Mouse (Mus musculus) gastrocnemius, postnatal 14 days (tissue): ENCODE results near the gene Cdc20b. TPM values are rescaled to one million over a fixed set of nuclear protein-coding genes. Genes with fewer than 3 reads are reported as not detected.
"Not testable (repeated sequence)": the region's sequence is repeated elsewhere in the genome, so short reads cannot be mapped to it uniquely, and the experiment has no call there.

Source experiments
- DNase-seq: peaks from one replicate; pipeline ENCODE4 v3.0.0; 2021; ENCODE audit warnings: mixed read lengths
- intact Hi-C: fragments of 180-260 bp; cut with DNase I; formaldehyde crosslinking; loops from one replicate; pipeline ENCODE4 v1.15.1; 2025; ENCODE audit warnings: low total_unique reads
- long read RNA-seq, 2 experiments: library from polyadenylated mRNA; stranded (forward); transcript quantifications; one replicate each; pipeline ENCODE4 v2.0.0; 2021
- total RNA-seq, 2 experiments: library from RNA; stranded (reverse); gene quantifications; 2 replicates each; pipeline ENCODE4 v1.2.3; 2021

Gene Cdc20b
- not detected for total RNA-seq
- long read RNA-seq, experiment 1, result 0 reads
- long read RNA-seq, experiment 2, result 0 reads

- peak; percentile 38 for DNase-seq
- intact Hi-C loops, result no loop called here
These were observed at the start of gene Cdc20b for GRCm38 (mm10) chr13:113034950-113035421. Gene Cdc20b (plus strand): TSS chr13:113035111.

- intact Hi-C loops, result no loop called here
- no peak for DNase-seq
These were observed 49.1 kb upstream of the Cdc20b start for GRCm38 (mm10) chr13:112985605-112986450.

GRCm38 (mm10) chr13:112986451-112986950 is 48.4 kb upstream of the Cdc20b start:
- DNase-seq, result no peak
- intact Hi-C loops, result no loop called here

- intact Hi-C loops, result no loop called here
These were observed 47.4 kb upstream of the Cdc20b start, which contains the start of gene Ccno for GRCm38 (mm10) chr13:112987532-112987943. Gene Ccno (plus strand): TSS chr13:112987802.

GRCm38 (mm10) chr13:112987991-112988390 is 46.9 kb upstream of the Cdc20b start:
- intact Hi-C loops, result no loop called here
- DNase-seq, result no peak

More at GRCm38 (mm10) chr13:112987532-112987943, 47.4 kb upstream of the Cdc20b start, which contains the start of gene Ccno:
- peak; percentile 94 for DNase-seq

- DNase-seq, result no peak
- intact Hi-C loops, result no loop called here
These were observed 46.0 kb upstream of the Cdc20b start for GRCm38 (mm10) chr13:112988866-112989265.

GRCm38 (mm10) chr13:112989541-112989940 is 45.4 kb upstream of the Cdc20b start:
- intact Hi-C loops, result no loop called here
- DNase-seq, result no peak

- no peak for DNase-seq
- intact Hi-C loops, result no loop called here
These were observed 44.6 kb upstream of the Cdc20b start for GRCm38 (mm10) chr13:112990346-112990745.

- no peak for DNase-seq
- intact Hi-C loops, result no loop called here
These were observed 41.3 kb upstream of the Cdc20b start, which contains the start of gene Mcidas for GRCm38 (mm10) chr13:112993531-112994152. Gene Mcidas (plus strand): TSS chr13:112993845.

GRCm38 (mm10) chr13:112994191-112994590 is 40.7 kb upstream of the Cdc20b start:
- no peak for DNase-seq
- intact Hi-C loops, result no loop called here

- no peak for DNase-seq
- intact Hi-C loops, result no loop called here
These were observed 38.5 kb upstream of the Cdc20b start for GRCm38 (mm10) chr13:112996407-112996806.

GRCm38 (mm10) chr13:112997369-112997768 is 37.5 kb upstream of the Cdc20b start:
- intact Hi-C loops, result no loop called here

GRCm38 (mm10) chr13:112998427-112999201 is 36.3 kb upstream of the Cdc20b start:
- intact Hi-C loops, result no loop called here
- DNase-seq, result peak; percentile 7

More at GRCm38 (mm10) chr13:112997369-112997768, 37.5 kb upstream of the Cdc20b start:
- no peak for DNase-seq

- DNase-seq, result no peak
- intact Hi-C loops, result no loop called here
These were observed 34.8 kb upstream of the Cdc20b start for GRCm38 (mm10) chr13:113000090-113000489.

- intact Hi-C loops, result no loop called here
- DNase-seq, result no peak
These were observed 34.2 kb upstream of the Cdc20b start for GRCm38 (mm10) chr13:113000576-113001318.

GRCm38 (mm10) chr13:113012683-113013082 is 22.2 kb upstream of the Cdc20b start:
- no peak for DNase-seq

GRCm38 (mm10) chr13:113013174-113013953 is 21.5 kb upstream of the Cdc20b start:
- DNase-seq, result not testable (repeated sequence)

More at GRCm38 (mm10) chr13:113012683-113013082, 22.2 kb upstream of the Cdc20b start:
- intact Hi-C loops, result no loop called here

GRCm38 (mm10) chr13:113021521-113021920 is 13.4 kb upstream of the Cdc20b start:
- no peak for DNase-seq
- intact Hi-C loops, result no loop called here

More at GRCm38 (mm10) chr13:113013174-113013953, 21.5 kb upstream of the Cdc20b start:
- intact Hi-C loops, result not testable (repeated sequence)
